Mouse (Mus musculus): ENCODE data around the gene Ctnna3.

- TF ChIP-seq CTCF (IDR thresholded peaks at IDR 0.05; ENCODE audit: low read depth), result no peak
- no peak for TF ChIP-seq EP300 (IDR thresholded peaks at IDR 0.05; ENCODE audit: low read depth)
Measured at GRCm38 (mm10) chr10:64736616-64737015, 1306.7 kb downstream of the Ctnna3 start.
